Mouse (Mus musculus) yolk sac, embryonic 10.5 days (tissue): Measurements from ENCODE around the gene Slc18a3.
A peak's percentile ranks its signal among the peaks of the same experiment; 100 is the strongest.

Source experiments
- DNase-seq: peaks from one replicate; pipeline ENCODE4 v3.0.0-alpha.2; 2017; ENCODE audit warnings: low spot score

Slc18a3 gene

GRCm38 (mm10) chr14:32452552-32452951 is 12.1 kb downstream of the Slc18a3 start:
- DNase-seq = no peak

- DNase-seq = no peak
Measured at GRCm38 (mm10) chr14:32446989-32447388, 17.7 kb downstream of the Slc18a3 start.

GRCm38 (mm10) chr14:32443446-32443845 is 21.2 kb downstream of the Slc18a3 start:
- DNase-seq = no peak

- DNase-seq = peak; percentile 48
Measured at GRCm38 (mm10) chr14:32439744-32440143, 24.9 kb downstream of the Slc18a3 start.

- DNase-seq = no peak
Measured at GRCm38 (mm10) chr14:32439316-32439715, 25.3 kb downstream of the Slc18a3 start.

GRCm38 (mm10) chr14:32437352-32437793 is 27.3 kb downstream of the Slc18a3 start:
- no peak for DNase-seq

- no peak for DNase-seq
Measured at GRCm38 (mm10) chr14:32429030-32429602, 35.5 kb downstream of the Slc18a3 start.

GRCm38 (mm10) chr14:32423946-32424345 is 40.7 kb downstream of the Slc18a3 start:
- no peak for DNase-seq

GRCm38 (mm10) chr14:32418747-32419146 is 45.9 kb downstream of the Slc18a3 start:
- DNase-seq = no peak
